Mouse (Mus musculus): ENCODE measurements around the gene Fignl1.

The Fignl1 gene

GRCm38 (mm10) chr11:11831940-11832754, 23.4 kb upstream of the Fignl1 start:
- DNase-seq: no peak

GRCm38 (mm10) chr11:11831526-11831925, 22.8 kb upstream of the Fignl1 start:
- no peak for DNase-seq

DNA sequence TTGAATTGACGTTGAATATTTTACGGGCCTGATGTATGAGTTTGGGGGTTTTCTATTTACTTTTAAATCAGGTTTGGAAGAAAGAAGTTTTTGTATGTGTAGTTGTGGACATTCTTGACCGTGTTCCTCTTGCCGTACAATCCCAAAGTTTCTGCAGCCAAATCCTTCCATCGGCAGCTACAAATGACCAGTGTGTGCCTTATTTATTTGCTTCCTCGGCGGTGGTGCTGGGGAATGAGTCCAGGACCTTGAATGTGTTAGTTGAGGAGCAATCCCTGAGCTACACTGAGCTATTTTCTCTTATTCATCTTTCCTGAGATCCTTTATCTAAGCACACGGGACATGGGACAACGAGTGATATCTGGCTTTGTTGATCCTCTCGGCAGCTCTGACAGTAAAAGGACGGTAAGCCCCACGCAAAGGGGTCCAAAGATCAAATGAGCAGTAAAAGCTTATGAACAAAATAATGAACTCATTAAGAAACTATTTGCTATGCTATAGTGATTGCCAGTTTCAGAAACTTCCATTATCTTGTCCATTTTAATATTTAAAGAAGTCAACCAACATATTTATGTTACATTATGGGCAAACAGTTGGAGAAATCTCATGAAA, 22.2 kb upstream of the Fignl1 start:
- DNase-seq: no peak

DNA sequence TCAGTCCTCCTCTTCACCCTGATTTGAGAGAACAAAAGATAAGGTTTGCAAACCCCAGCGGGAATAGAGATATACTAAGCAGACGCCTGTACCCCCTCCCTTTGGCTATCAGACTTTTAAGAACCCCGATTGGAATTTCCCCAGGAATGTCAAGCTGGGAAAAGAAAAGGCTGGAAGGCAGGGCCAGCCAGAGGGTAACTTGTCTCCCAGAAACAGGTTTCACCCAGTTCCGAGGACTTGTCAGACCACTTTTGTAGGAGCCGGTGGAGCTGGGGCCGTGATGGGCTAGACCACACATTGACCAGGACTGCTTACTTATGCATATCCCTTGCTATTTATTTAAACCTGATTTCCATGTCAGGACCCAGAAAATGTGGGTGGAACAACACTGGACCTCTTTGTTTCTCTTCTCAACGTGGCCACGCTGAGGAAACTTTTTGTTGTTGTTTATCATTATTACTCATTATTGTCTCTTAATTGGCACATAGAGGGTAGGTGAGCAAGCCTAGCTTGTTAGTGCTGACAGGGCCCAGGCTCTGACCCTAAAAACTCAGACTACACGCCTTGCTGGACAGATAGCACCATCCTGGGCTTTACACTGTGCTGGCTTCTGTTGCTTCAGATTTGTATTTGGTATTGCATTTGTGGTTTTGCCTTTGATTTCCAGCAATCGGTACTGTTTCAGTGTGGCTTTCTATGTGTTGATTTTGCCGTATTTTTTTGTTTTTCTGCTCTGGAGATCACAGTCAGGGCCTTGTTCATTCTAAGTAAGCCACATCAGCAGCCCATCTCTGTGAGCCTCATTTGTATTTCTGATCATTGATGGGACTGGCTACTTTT, 20.6 kb upstream of the Fignl1 start:
- DNase-seq: no peak

GRCm38 (mm10) chr11:11828761-11829160, 20.0 kb upstream of the Fignl1 start:
- DNase-seq: no peak

DNA sequence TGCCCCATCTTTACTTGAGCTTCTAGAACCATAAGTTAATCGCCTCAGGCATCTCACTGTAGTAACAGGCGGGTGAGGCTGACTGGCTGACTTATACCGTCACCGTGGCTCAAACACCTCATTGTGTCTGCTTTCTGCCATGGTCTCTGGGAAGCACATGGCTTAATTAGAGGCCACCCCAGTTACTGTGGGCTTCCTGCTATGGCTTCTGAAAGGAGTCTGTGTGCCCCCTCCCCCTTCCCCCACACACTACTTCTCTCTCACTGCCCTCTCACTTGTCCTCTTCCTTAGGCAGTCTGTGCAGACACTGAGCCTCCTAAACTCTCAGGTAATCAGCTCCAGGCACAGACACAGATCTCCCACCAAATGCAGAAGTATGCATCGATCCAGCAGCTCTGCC, 19.5 kb upstream of the Fignl1 start:
- no peak for DNase-seq

DNA sequence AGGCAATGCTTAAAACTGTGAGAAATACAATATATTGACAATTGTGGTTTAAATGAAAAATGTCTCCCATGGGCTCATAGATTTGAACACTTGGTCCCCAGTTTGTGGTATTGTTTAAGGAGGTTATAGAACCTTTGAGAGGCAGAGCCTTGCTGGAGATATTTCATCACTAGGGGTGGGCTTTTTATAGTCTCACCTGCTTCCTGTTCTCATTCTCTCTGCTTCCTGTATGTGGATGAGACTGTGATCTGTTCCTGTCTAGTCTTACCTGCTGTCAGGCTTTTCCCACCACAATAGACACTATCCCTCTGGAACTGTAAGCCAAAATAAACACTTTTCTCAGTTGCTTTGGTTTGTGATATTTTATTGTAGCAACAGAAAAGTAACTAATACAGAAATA, 17.7 kb upstream of the Fignl1 start:
- no peak for DNase-seq

GRCm38 (mm10) chr11:11825670-11826069, 16.9 kb upstream of the Fignl1 start:
- DNase-seq: no peak

DNA sequence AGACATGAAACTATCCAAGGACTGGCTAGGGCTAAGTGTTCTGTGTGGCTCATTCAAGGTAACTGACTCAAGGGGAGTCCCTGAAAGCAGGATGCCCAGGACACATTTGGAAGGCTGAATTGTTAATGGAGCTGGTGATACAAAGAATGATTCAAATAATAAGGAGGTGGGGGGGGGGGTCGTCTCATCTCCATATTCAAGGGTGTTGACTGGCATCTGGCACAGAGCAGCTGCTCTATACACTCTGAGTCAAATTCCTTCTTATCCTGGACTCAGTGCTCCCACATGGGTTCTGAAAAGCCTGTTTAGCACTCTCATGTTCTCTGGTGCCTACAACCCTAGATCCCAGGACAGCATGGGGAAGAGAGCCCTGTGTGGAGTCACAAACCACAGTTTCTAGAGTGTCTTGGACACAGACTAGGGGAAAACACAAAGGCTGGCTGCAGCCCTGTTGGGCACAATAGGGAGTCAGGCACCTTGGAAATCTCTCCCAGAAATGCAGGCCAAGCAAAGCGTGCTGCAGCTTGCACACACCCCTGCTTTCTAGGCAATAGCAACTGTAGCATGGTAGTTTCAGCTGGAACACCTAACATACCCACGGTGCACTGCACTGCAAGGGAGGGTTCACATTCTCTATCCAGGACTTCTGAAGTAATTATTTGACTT, 16.3 kb upstream of the Fignl1 start:
- no peak for DNase-seq

DNA sequence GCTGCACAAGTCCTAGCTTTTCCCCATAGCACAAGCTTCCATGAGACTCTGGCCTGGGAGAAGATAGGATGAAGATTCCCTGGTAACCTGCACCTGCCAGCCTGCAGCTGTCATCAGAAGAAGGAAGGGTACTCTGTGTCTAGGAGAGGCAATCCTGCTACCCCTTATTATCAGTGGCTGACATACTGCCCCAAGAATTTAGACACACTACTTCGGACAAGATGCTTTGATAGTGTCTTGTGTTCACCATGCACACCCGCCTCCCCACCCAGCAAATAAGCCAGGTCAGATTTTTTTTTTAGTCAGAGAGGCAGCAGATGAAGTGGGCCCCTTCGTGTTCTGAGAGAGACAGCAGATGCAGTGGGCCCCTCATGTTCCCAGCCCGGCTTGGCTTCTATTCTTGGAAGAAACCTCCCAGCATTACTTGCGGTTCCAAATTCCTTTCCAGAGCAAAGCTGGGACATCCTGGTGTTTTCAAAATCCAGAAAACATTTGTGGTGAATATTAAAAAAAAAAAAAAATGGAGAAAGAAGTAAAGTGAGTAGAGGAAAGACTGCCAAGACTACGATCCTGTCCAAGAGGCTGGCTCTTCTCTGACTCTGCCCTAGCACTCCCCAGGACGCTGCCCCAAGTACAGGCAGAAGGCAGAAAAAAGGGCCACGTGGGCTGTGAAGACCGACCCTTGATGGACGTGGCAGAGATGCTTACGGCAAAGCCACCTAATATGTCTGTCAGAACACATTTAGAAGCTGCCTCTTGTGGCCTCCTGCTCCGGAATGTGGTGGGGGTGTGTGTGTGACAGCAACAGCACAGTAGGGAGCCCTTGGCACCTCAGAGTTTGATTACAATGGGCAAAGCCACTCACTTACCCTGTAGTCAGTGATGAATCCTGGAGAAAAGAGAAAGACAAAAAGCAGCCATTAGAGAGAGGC, 15.5 kb upstream of the Fignl1 start:
- no peak for DNase-seq

DNA sequence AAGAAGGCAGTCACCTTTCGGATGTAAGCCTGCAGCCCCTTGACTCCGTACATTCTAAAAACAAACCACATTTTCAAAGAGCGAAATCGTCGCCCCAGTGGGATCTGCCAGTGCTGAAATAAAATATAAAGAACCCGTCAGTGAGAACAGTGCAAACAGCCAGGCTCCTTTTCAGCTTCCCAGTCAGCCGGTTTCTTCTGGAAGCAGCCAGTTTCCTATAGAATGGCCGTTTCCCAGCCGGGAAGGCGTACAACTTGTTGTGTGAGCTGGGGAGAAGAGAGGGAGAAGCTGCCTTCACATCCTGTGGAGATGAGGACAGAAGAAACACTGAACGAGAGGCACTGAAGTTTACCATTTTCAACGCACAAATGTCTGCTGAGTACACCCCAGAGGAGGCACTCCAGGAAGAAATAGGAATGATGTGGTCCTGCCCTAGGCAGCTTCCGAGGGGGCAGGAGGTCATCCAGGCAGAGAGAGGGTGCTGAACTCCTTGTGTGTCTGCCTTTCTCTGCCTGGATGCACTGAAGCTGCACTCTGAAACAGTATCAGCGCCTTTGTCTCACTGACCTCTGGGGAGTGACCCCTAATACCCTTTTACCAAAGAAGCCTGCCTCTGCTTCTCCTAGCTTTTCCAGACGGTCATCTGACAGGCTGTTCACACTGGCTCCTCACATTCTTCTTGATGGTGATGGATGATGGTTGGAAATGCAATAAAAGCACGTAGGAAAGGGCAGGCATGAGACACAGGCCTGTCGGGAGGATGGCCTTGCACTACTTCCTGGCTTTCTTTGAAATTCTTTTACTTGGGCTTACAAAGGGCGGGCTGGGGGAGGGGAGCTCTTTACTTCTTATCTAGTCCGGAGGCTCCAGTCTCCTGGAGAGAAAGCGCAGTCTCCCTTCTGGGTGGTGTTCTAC, 13.7 kb upstream of the Fignl1 start:
- no peak for DNase-seq

- no peak for DNase-seq
Observed at GRCm38 (mm10) chr11:11821387-11821975, 12.7 kb upstream of the Fignl1 start.

- peak; percentile 47 for DNase-seq
Observed at GRCm38 (mm10) chr11:11820737-11821136, 12.0 kb upstream of the Fignl1 start.

DNA sequence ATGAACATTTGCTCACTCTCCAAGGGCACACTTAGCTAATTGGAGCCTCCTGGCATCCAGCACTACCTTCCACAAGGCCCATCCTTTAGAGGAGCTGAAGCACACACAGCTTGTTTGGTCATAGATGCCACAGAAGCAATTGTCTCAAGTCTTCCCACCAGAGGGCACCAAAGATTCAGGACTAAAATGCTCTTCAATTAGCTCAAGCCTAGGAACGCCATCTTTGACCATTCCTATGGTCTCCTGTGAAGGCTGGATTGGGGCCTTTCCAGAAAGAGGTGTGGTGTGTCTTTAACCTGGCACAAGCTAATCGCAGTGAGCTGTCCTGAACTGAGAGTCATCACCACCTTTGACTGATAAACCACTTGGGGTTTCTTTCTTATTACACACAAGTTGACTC, 11.5 kb upstream of the Fignl1 start:
- peak; percentile 73 for DNase-seq

- DNase-seq: no peak
Observed at GRCm38 (mm10) chr11:11819206-11819605, 10.4 kb upstream of the Fignl1 start.

DNA sequence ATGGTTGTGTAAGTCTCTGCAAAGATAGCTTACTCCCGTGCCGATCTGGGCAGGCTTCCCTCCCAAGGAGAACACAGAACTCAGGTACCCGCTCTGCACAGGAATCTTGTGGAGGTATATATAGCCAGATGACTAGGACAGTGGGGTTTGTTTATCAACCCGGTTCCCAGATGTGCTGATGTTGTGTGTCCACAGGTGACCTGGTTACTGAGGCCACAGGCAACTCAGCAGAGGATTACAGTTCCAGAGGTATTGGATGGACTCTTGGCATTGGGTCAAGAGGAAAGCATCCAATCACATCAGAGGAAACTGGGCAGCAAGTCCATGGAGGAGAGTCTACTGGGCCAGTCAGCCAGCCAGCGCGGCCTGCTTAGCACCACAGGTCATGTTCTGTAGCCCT, 10.0 kb upstream of the Fignl1 start:
- DNase-seq: no peak

- DNase-seq: no peak
Observed at GRCm38 (mm10) chr11:11815737-11816136, 7.0 kb upstream of the Fignl1 start.

GRCm38 (mm10) chr11:11811906-11812480, 3.2 kb upstream of the Fignl1 start:
- DNase-seq: peak; percentile 86

- DNase-seq: no peak
Observed at GRCm38 (mm10) chr11:11809404-11810175, 828 bp upstream of the Fignl1 start.

All from thymus, postnatal 4 days (tissue).